Mouse (Mus musculus) bone marrow macrophage, adult 2 months (primary cell): ENCODE results near the gene Nat9.

Source experiments
- CTCF ChIP-seq: IDR thresholded peaks from 2 replicates; pipeline ENCODE4 v1.5.1; 2012; ENCODE audit warnings: low read depth, mild to moderate bottlenecking, low read length, moderate library complexity
- POLR2A ChIP-seq: IDR thresholded peaks from 2 replicates; pipeline ENCODE4 v1.6.1; 2012; ENCODE audit warnings: mild to moderate bottlenecking, low read depth, low read length, borderline replicate concordance

GRCm38 (mm10) chr11:115236570-115236969, 48.9 kb upstream of the Nat9 start:
- TF ChIP-seq CTCF (no peak), POLR2A (no peak)
